Mouse (Mus musculus) layer of hippocampus, adult 6 months (tissue): ENCODE data around the gene Spib. TPM values are rescaled to one million over a fixed set of nuclear protein-coding genes. Genes with fewer than 3 reads are reported as not detected.

ENCODE experiments used
- long read RNA-seq, 2 experiments: library from polyadenylated mRNA; unstranded; transcript quantifications; one replicate each; pipeline ENCODE4 v2.0.0; 2019 to 2020
- microRNA-seq: library from miRNA; unstranded; fragments of <30 nt; microRNA quantifications from one replicate; pipeline ENCODE4 v1.2.0, GENCODE M21; 2020
- polyA plus RNA-seq: library from polyadenylated mRNA; unstranded; fragments of <200 nt; fragmentation: Nextera tagmentation; gene quantifications from 2 replicates; pipeline ENCODE4 v1.2.3, GENCODE M21; 2021

The Spib gene
- not detected in 2 replicates for polyA plus RNA-seq
- long read RNA-seq, experiment 1: 0 reads
- long read RNA-seq, experiment 2: 0 reads

DNA sequence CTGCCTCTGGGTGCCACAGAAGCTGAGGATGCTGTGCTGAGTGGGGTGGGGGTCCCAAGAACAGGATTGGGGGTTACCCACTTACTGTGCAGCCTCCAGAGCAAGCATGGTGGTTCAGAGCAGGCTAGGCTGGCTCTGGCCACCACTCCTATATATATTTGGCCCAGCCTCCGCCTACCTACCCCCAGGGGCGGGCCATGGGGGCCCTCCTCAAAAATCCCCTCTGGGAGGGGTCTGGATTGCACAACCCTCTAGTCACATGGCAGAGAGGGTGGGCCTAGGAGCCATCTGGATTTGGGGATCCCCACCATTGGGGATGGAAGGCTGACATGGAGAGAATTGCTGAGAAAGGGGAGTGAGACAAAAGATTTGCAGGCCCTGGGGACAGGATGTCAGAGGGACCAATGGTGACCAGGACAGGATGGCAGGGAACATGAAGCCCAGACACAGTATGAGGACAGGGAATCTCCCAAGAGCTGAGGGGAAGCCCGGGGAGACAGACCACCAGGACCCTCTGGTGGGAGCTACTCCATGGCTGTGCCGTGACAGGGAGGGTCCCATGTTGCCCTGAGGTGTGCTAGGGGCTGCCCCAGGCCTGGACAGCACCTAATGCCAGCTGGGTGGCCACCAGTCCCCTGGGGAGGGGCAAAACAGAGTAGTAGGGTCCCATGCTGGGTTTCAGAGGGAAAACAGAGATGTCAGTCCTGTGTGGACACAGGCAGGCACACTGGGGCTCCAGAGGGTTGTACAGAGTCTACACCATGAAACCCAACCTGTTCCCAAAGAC lies at the start of gene Spib:
Spib (minus strand) TSS at position 126 of the 787 bp plus-strand sequence.

DNA sequence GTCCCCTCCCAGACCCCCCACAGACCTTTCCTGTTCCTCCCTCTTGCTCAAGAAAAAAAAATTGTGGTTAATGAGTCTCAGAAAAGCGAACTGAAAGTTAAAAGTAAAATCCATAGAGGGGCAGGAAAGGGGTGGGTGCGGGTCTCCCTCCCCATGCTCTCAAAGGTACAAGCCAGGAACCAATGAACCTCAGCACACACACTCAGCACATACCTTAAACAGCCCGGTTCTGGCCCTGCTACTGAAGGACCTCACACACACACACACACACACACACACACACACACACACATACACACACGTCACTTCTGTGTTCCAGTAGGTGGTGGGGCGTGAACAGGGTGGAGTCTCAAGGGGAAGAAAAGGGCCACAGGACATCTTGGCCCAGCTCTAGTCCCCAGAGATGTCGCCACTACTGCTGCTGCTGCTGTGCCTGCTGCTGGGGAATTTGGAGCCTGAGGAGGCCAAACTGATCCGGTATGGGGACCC lies 40.4 kb upstream of the Spib start, which contains the start of gene Napsa:
Napsa (plus strand) TSS at position 168 of the 489 bp plus-strand sequence.

DNA sequence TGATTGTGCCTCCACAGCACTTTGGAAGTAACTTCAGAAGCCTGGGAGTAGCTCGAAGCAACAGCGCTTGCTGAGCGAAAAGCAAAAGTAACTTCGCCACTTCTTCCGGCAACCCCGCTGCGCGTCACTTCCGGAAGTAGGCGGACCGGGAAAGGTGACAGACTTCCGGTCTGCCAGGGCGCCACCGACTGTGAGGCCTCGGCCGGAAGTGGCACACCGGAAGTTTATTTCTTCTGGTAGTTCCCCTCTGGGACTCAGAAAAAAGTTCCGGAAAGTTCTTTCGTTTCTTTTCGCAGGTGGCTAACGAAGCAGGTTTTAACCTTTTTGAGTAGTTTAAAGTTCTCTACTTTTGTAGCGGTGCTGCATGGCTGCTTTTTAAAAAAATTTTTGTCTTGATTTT lies 22.0 kb upstream of the Spib start, which contains the start of gene Nr1h2:
Nr1h2 (minus strand) TSS at position 126 of the 400 bp plus-strand sequence.

DNA sequence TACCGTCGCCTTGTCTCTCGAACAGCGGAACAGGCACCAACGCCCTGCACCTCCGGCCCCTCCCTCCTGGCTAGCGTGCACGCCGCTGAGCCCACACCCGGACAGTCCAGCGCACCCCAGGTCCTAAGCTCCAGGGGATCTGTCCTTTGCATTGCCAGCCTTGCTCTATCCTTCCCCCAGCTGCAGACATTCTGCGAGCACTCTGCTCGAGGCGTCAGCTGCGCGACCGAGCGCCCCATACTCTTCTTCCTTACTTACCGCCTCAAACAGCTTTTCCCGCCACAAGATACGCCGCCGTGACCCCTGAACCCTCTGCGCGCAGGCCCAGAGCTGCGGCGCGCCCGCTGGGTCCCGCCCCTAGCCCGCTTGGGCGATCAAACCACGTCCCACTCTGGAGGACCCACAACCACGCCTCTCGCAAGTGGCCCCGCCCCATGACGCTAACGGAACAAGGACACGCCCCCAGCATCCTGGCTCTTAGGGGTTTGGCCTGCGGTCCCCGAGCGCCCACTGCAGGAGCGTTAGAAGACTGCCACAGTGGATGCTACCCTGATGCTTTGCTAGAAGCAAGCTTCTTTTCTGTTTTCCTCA lies 16.7 kb upstream of the Spib start, which contains the start of gene Pold1:
Pold1 (minus strand) TSS at position 353 of the 591 bp plus-strand sequence.

DNA sequence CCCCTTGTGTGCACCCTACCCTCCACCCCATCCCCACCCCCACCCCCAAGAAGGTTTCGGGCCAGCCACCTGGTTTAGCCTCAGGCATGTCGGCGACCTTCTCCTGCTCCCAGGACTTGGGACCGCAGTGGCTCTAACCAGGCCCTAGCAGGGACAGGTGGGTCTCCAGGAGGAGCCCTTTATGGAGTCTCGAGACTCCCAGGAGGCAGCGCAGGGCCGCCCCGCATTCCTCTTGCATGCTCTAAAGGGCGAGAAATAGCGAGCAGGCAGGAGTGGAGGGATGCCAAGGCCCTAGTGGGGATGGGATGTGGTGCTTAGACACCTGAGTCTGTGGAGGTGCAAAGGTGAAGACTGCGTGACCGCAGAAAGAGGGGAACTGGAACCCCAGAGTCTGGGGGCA lies 7.4 kb downstream of the Spib start, which contains the start of gene Mybpc2:
Mybpc2 (minus strand) TSS at position 155 of the 400 bp plus-strand sequence.

DNA sequence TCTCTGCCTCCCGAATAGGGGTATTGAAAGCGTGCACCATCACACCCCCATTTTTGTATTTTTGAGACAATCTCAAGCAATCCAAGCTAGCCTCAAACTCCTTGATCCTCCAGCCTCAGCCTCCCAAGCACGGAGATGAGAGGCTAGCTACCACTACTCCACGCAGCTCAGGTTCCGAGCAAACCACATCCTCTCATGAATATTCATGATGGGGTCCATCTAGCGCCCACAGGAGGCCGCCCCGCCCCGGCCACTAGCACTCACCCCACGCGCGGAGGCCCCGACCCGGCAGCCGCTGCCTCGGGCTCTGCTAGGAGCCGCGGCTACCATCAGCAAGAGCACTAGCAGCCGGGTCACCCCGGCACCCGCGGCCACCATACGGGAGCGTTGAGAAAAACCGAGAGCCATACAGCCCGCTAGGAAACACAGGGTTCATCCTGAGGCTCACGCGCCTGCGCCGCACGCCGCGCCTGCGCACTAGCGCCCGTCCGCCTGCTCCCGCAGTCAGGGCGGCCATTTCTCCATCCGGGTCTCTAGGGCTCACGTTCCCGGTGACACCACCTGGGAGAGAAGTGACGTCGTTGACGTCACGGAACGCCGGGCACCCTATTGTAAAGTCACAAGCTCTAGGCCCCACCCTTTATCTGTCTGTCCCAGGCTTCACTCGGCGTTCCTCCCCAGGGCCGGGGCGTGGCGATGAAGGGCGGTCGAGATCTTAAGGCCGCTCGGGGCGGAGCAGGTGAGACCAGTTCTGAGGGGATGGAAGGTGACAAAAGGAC lies 35.7 kb downstream of the Spib start, which contains the start of the genes Emc10 and Fam71e1:
Emc10 (minus strand) TSS at position 538 of the 779 bp plus-strand sequence.
Fam71e1 (plus strand) TSS at position 590 of the 779 bp plus-strand sequence.

Small RNA genes within 50 kb of the gene (microRNA-seq; reads per million reads assigned to microRNA genes)
- 0.64 reads per million for gene Mir7053

Other genes starting within 250 kb of the Spib start
- gene Clec11a, start 225.2 kb downstream of the Spib start, polyA plus RNA-seq: 3.0 and 3.8 TPM in 2 replicates
- 89.2 and 112 TPM in 2 replicates for gene Shank1, start 221.8 kb downstream of the Spib start, polyA plus RNA-seq
- 46.6 and 59.0 TPM in 2 replicates for gene Syt3, start 148.0 kb downstream of the Spib start, polyA plus RNA-seq
- 1.5 and 2.1 TPM in 2 replicates for gene 1700008O03Rik, start 146.3 kb downstream of the Spib start, polyA plus RNA-seq
- 8.4 and 10.6 TPM in 2 replicates for gene Lrrc4b, start 103.1 kb downstream of the Spib start, polyA plus RNA-seq
- gene Aspdh, start 66.7 kb downstream of the Spib start, polyA plus RNA-seq: 0.99 and 1.0 TPM in 2 replicates
- gene Josd2, start 64.1 kb downstream of the Spib start, polyA plus RNA-seq: 88.4 and 99.9 TPM in 2 replicates
- gene Emc10, start 35.5 kb downstream of the Spib start, polyA plus RNA-seq: 272 and 282 TPM in 2 replicates
- gene Fam71e1, start 35.5 kb downstream of the Spib start, polyA plus RNA-seq: 7.0 and 9.4 TPM in 2 replicates
- gene Mybpc2, start 7.4 kb downstream of the Spib start, polyA plus RNA-seq: 0.04 TPM in 1 of 2 replicates, not detected in the other
- gene Pold1, start 16.8 kb upstream of the Spib start, polyA plus RNA-seq: 5.1 and 6.8 TPM in 2 replicates
- gene Nr1h2, start 21.9 kb upstream of the Spib start, polyA plus RNA-seq: 35.5 and 38.6 TPM in 2 replicates
- gene Napsa, start 40.3 kb upstream of the Spib start, polyA plus RNA-seq: 0.09 and 0.10 TPM in 2 replicates
- gene Kcnc3, start 58.6 kb upstream of the Spib start, polyA plus RNA-seq: 3.3 and 4.2 TPM in 2 replicates
- gene Myh14, start 138.8 kb upstream of the Spib start, polyA plus RNA-seq: 29.7 and 33.9 TPM in 2 replicates
- not detected in 2 replicates for gene Izumo2, start 176.7 kb upstream of the Spib start, polyA plus RNA-seq
- gene Vrk3, start 216.3 kb upstream of the Spib start, polyA plus RNA-seq: 35.9 and 36.4 TPM in 2 replicates
- gene Zfp473, start 219.0 kb upstream of the Spib start, polyA plus RNA-seq: 0.11 and 0.16 TPM in 2 replicates